Mouse (Mus musculus): ENCODE results near the gene Capzb.

The Capzb gene

DNA sequence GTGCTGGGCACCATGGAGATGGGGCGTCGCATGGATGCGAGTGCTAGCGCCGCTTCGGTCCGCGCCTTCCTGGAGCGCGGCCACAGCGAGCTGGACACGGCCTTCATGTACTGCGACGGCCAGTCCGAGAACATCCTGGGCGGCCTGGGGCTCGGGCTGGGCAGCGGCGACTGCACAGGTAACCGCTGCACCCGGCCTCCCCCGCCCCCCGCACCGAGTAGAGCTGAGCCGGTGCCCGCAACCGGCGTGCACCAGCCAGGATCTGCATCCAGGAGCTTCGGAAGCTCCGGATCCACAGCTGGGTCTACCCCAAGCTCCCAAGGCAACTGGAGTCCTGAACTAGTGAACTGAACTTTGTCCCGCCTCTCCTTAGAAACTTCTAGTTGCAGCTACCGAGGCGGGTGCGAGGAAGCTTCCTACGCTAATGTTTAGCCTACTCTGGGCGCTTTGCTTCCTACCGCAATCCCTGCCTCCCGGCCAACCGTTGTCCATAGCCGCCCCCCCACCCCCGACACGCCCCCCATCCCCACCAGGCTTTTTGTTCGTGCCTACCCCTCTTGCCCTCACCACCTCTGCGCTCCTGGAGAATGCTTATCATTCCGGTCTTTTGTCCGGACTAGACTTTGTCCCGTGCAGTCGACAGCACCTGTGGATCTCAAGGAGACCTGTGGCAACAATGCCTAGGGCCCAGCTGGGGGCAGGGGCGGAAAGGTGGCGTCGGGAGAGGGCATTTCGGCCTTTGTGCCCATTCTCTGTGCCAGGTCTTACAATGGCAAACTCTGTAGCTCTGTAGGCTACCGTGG lies 118.4 kb downstream of the Capzb start:
- DNase-seq (ENCODE audit: low spot score): no peak

DNA sequence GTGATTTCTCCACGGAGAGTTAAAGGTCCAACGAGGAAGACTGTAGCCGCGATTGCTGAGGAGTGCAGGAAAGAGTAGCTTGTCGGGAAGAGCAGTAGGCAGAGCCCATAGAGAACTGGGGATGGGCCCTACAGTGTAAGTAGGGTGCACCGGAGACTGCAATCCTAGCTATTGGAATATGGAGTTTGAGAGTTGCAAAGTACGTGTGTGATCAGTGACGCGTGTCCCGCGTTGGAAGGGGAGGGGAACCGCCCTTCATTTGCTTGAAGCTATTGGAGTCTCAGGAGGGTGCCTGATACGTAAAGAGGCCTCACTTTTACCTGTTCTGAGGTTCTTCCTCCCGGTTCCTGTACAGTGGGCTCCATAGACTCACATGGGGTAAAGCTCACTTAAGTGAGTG lies 119.0 kb downstream of the Capzb start:
- no peak for DNase-seq (ENCODE audit: low spot score)

DNA sequence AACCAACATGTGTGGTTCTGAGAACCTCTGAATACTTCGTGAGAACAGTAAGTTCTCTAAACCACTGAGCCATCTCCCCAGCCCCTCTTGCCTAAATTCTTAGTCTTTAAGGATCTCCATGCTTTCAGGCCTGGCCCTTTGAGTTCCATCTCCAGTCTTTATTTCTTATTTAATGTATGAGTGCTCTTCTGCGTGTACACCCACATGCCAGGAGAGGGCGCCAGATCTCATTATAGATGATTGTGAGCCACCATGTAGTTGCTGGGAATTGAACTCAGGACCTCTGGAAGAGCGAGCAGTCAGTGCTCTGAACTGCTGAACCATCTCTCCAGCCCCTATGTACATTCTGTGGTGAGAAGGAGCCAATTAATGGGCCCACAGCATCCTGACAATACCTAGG lies 119.9 kb downstream of the Capzb start:
- peak; percentile 73 for DNase-seq (ENCODE audit: low spot score)

- no peak for DNase-seq (ENCODE audit: low spot score)
Observed at GRCm38 (mm10) chr4:139318449-139318848, 125.8 kb downstream of the Capzb start.

- DNase-seq (ENCODE audit: low spot score): no peak
Observed at GRCm38 (mm10) chr4:139319740-139320139, 127.0 kb downstream of the Capzb start.

DNA sequence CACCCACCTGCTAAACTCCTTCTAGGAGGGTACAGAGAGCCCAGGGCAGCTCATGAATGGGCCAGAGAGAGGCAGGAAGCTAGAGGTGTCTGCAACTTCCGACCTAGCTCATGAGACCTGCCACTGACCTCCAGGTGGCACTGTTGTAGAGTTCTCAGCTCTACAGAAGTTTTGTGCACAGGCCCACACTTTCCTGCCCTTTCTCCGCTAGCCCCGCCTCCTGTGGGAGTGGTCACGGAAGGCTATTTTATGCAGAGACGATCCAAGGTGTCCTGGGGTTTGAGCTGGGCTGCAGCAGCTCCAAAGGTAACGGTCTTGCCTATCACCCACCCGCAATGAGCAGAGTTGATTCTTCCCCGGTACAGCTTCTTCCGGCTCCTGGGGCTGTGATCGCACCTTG lies 137.9 kb downstream of the Capzb start:
- DNase-seq (ENCODE audit: low spot score): peak; percentile 93

- no peak for DNase-seq (ENCODE audit: low spot score)
Observed at GRCm38 (mm10) chr4:139334631-139335295, 142.1 kb downstream of the Capzb start.

DNA sequence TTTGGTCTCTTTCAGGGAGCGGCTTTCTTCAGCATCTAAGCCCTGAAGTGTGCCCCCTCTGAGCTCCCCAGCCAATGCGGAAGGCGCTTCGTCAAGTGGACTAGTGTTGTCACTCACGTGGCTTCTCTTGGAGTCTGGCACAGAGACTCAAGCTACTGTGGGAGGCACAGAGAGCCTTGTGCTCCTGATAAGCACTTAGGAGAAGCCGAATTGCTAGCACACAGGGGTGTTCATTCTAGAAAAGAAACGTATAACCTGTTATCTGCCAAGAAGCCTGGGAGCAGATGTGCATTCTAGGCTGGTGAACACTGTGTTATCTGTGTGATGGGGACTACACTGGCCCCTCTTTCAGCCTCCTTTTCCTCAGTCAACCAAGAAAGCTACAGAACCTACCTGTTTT lies 142.8 kb downstream of the Capzb start:
- DNase-seq (ENCODE audit: low spot score): no peak

DNA sequence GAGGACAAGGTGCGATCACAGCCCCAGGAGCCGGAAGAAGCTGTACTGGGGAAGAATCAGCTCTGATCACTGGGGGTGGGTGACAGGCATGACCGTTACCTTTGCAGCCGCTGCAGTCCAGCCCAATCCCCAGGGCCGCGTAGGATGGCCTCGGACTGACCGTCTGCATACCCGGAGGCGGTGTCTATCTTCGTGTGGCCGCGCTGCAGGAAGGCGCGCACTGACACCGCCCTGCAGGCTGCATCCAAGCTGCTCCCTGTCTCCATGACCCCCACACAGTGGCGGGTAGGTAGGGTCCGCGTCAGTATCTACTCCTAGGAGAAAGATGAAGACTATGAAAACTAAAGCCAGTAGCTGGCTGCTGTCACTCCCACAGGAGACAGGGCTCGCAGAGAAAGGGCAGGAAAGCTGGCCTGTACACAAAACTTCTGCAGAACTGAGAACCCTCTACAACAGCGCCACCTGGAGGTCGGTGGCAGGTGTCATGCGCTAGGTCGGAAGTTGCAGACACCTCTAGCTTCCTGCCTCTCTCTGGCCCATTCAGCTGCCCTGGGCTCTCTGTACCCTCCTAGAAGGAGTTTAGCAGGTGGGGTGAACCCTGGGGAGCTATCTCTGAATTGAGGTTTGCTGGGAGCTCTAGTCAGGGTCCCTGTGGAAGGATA lies 144.3 kb downstream of the Capzb start:
- DNase-seq (ENCODE audit: low spot score): peak; percentile 96

DNA sequence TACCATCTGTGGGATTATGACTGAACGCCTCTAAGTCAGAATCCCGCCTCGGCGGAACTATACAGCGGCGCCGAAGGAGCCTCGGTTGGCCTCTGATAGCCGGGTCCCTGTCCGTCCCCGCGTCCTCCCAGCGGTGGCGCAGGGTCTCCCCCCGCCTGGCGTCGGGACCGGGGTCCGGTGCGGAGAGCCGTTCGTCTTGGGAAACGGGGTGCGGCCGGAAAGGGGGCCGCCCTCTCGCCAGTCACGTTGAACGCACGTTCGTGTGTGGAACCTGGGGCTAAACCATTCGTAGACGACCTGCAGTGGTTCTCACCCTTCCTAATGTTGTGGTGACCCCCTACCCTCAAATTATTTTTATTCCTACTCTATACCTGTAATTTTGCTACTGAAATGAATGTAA lies 145.4 kb downstream of the Capzb start:
- DNase-seq (ENCODE audit: low spot score): no peak

DNA sequence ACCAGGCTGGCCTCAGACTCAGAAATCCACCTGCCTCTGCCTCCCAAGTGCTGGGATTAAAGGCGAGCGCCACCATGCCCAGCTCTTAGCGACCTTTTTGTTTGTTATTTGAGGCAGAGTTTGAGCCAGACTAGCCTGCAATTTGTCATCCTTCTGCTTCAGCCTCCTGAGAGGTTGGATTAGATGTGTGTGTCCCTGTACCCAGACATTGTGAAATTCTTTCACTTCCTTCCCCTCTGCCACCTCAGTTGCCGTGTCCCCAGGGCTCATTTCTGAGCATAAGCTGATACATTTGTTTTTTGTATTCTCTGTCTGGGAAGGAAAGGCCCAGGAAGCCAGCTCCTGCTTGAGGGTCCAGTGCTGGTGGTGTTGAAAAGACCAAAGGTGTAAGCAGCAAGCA lies 148.1 kb downstream of the Capzb start:
- no peak for DNase-seq (ENCODE audit: low spot score)

Data from testis, postnatal 10 days (tissue).